Mouse (Mus musculus) midbrain, embryonic 12.5 days (tissue): ENCODE measurements around the gene Clec4a3. TPM values are rescaled to one million over a fixed set of nuclear protein-coding genes. Genes with fewer than 3 reads are reported as not detected.
"Not testable (repeated sequence)": the region's sequence is repeated elsewhere in the genome, so short reads cannot be mapped to it uniquely, and the experiment has no call there.

Experiments
- ATAC-seq: fragments of 200-750 bp; cut with Nextera tagmentation; 2 replicates; pipeline ENCODE4 v1.8.0; 2017; ENCODE audit warnings: low read depth, moderate TSS enrichment, moderate library complexity; ENCODE audit not compliant: low FRiP score
- H3K27ac ChIP-seq: fragments of 300-500 bp; sonication (generic); replicated peaks from 2 replicates; pipeline ENCODE4 v1.5.1; 2016; ENCODE audit warnings: mild to moderate bottlenecking
- H3K27me3 ChIP-seq: fragments of 300-500 bp; sonication (generic); 2 replicates; pipeline ENCODE4 v1.6.1; 2016; ENCODE audit warnings: mild to moderate bottlenecking
- H3K36me3 ChIP-seq: fragments of 300-500 bp; sonication (generic); 2 replicates; pipeline ENCODE4 v1.6.1; 2016
- H3K4me1 ChIP-seq: fragments of 300-500 bp; sonication (generic); 2 replicates; pipeline ENCODE4 v1.6.1; 2016
- H3K4me2 ChIP-seq: fragments of 300-500 bp; sonication (generic); replicated peaks from 2 replicates; pipeline ENCODE4 v1.6.1; 2016; ENCODE audit warnings: mild to moderate bottlenecking, moderate library complexity
- H3K4me3 ChIP-seq: fragments of 300-500 bp; sonication (generic); 2 replicates; pipeline ENCODE4 v1.5.1; 2016; ENCODE audit warnings: mild to moderate bottlenecking
- H3K9ac ChIP-seq: fragments of 300-500 bp; sonication (generic); replicated peaks from 2 replicates; pipeline ENCODE4 v1.6.1; 2016; ENCODE audit warnings: mild to moderate bottlenecking, moderate library complexity
- H3K9me3 ChIP-seq: fragments of 300-500 bp; sonication (generic); 2 replicates; pipeline ENCODE4 v1.6.1; 2016; ENCODE audit warnings: mild to moderate bottlenecking
- WGBS: fragments of 180-500 bp; shearing (Covaris S2); methylation state at CpG from one replicate; pipeline ENCODE4 v1.1.7; 2016; 5-methylcytosine and 5-hydroxymethylcytosine counted together
- polyA plus RNA-seq: library from polyadenylated mRNA; unstranded; fragments of >200 nt; fragmentation: Nextera tagmentation; extraction: Ambion mirVana; gene quantifications from 2 replicates; pipeline ENCODE4 v1.2.1, GENCODE M21; 2016

Clec4a3 gene
- 0.92 and 1.2 TPM in 2 replicates for polyA plus RNA-seq

- H3K9ac ChIP-seq = no peak within 1 kb of the TSS
- no peak within 1 kb of the TSS for H3K4me2 ChIP-seq
- H3K4me3 ChIP-seq = no peak within 1 kb of the TSS
- H3K9me3 ChIP-seq = no peaks in the 10 kb centered on the region
- H3K4me1 ChIP-seq = no peaks in the 10 kb centered on the region
- ATAC-seq = no peak
- no peaks in the 10 kb centered on the region for H3K36me3 ChIP-seq
- no peaks in the 10 kb centered on the region for H3K27me3 ChIP-seq
- no peak within 1 kb of the TSS for H3K27ac ChIP-seq
- whole genome bisulfite sequencing = 87% methylated on average over 8 of the region's 8 CpGs
These were observed at the start of gene Clec4a3 for GRCm38 (mm10) chr6:122952401-122952800. TSS of gene Clec4a3 (plus strand) at chr6:122952515.

DNA sequence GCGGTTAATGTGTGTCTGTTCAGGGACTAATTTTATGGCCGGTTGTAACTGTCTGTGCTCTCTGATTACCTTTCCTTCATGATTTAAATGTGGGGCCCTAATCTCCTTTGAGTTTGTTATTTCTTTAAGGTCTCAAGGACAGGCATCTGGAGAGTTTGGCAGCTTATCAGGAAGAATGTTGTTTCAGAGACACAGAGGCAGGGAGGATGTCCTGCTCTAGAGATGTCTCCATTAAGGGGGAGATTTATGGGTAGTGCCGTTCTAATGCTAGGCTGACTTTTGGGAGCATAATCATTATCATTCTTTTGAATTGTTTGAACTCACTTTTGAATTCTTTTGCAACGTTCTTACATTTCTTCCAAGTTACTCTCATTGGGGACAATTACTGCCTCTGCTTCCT lies 32.4 kb upstream of the Clec4a3 start:
- Histone ChIP-seq H3K9ac (no peak overlapping the region), H3K27me3 (no peaks in the 10 kb centered on the region), H3K36me3 (no peaks in the 10 kb centered on the region), H3K27ac (no peak overlapping the region), H3K4me1 (no peaks in the 10 kb centered on the region), H3K4me3 (no peak overlapping the region), H3K4me2 (no peak overlapping the region), H3K9me3 (no peaks in the 10 kb centered on the region)
- no peak for ATAC-seq
- WGBS = 86% methylated on average over 4 of the region's 4 CpGs

- H3K4me3 ChIP-seq = no peak within 1 kb of the TSS
- no peak within 1 kb of the TSS for H3K27ac ChIP-seq
- H3K36me3 ChIP-seq = no peaks in the 10 kb centered on the region
- no peak within 1 kb of the TSS for H3K9ac ChIP-seq
- H3K9me3 ChIP-seq = no peaks in the 10 kb centered on the region
- no peaks in the 10 kb centered on the region for H3K27me3 ChIP-seq
- WGBS = 64% methylated on average over 4 of the region's 4 CpGs
- no peaks in the 10 kb centered on the region for H3K4me1 ChIP-seq
- no peak for ATAC-seq
- H3K4me2 ChIP-seq = no peak within 1 kb of the TSS
These were observed 30.9 kb upstream of the Clec4a3 start, which contains the start of gene Clec4a1 for GRCm38 (mm10) chr6:122921451-122921850. TSS of gene Clec4a1 (plus strand) at chr6:122921848.

DNA sequence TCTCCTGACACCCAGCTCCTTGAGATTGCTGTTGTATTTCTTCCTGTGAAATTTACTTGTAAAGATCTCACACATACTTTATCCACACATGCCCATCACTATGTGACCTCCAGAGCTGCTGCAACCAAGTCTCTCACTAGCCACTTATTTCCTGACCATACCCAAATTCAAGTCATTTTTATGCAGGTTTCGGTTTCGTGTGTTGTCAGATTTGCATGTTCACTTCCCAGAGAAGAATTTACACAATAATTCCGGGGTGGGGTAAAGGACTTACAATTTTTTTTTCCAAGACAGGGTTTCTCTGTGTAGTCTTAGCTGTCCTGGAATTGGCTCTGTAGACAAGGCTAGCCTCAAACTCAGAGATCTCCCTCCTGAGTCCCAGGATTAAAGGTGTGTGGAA lies 17.5 kb upstream of the Clec4a3 start:
- Histone ChIP-seq H3K4me2 (no peak overlapping the region), H3K27me3 (no peaks in the 10 kb centered on the region), H3K9me3 (no peaks in the 10 kb centered on the region), H3K9ac (no peak overlapping the region), H3K4me3 (no peak overlapping the region), H3K4me1 (no peaks in the 10 kb centered on the region), H3K27ac (no peak overlapping the region), H3K36me3 (no peaks in the 10 kb centered on the region)
- 94% methylated on average over 3 of the region's 3 CpGs for WGBS
- ATAC-seq = no peak

DNA sequence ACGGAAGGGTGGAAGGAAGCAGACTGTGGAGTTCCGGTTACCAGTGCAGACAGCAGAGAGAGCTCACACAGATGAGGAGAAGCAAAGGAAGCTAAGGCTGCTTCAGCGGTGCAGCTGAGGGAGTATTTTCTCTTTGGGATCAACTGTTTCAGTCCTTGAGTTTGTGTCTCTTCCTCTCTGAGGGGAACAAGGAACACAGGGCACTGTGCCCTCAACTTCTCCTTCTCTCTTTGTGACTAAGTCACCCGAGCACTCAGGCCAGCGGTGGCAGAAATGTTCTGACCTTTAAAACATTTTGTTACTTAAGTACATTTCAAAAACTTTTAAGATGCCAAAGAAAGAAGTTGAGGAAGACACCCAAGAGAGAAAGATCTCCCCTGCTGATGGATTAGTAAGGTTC lies 12.7 kb upstream of the Clec4a3 start:
- H3K9ac ChIP-seq = no peak overlapping the region
- 89% methylated on average over 5 of the region's 5 CpGs for WGBS
- H3K4me3 ChIP-seq = no peak overlapping the region
- no peaks in the 10 kb centered on the region for H3K4me1 ChIP-seq
- no peaks in the 10 kb centered on the region for H3K27me3 ChIP-seq
- H3K4me2 ChIP-seq = no peak overlapping the region
- H3K27ac ChIP-seq = no peak overlapping the region
- ATAC-seq = no peak
- H3K36me3 ChIP-seq = no peaks in the 10 kb centered on the region
- no peaks in the 10 kb centered on the region for H3K9me3 ChIP-seq

- no peaks in the 10 kb centered on the region for H3K4me1 ChIP-seq
- ATAC-seq = no peak
- H3K27ac ChIP-seq = no peak overlapping the region
- H3K4me2 ChIP-seq = no peak overlapping the region
- no peaks in the 10 kb centered on the region for H3K36me3 ChIP-seq
- H3K9ac ChIP-seq = no peak overlapping the region
- no peak overlapping the region for H3K4me3 ChIP-seq
- no peaks in the 10 kb centered on the region for H3K9me3 ChIP-seq
- no peaks in the 10 kb centered on the region for H3K27me3 ChIP-seq
- WGBS = 99% methylated on average over 2 of the region's 2 CpGs
These were observed 5.6 kb upstream of the Clec4a3 start for GRCm38 (mm10) chr6:122946760-122947159.

- 80% methylated on average over 2 of the region's 2 CpGs for WGBS
- H3K36me3 ChIP-seq = no peaks in the 10 kb centered on the region
These were observed 12.2 kb downstream of the Clec4a3 start for GRCm38 (mm10) chr6:122964562-122964961.

DNA sequence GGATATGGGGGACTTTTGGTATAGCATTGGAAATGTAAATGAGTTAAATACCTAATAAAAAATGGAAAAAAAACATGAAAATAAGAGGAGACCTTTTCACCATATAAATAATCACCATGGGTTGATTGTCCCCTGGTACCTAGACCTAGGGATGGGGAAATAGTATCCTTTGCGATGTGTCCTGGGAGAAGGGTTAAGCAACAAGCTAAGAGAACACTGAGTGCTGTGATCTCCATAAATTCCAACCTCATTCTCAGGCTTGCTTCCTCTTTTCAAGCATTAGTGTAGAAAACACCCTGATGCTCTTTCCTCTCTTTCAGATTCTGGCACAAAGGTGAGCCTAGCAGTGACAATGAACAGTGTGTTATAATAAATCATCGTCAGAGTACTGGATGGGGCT lies 16.7 kb downstream of the Clec4a3 start:
- H3K4me3 ChIP-seq = no peak overlapping the region
- no peaks in the 10 kb centered on the region for H3K27me3 ChIP-seq
- H3K4me2 ChIP-seq = no peak overlapping the region
- H3K4me1 ChIP-seq = no peaks in the 10 kb centered on the region
- H3K9me3 ChIP-seq = no peaks in the 10 kb centered on the region
- H3K36me3 ChIP-seq = no peaks in the 10 kb centered on the region
- no peak overlapping the region for H3K9ac ChIP-seq
- WGBS = 87% methylated on average over 2 of the region's 2 CpGs
- no peak for ATAC-seq
- no peak overlapping the region for H3K27ac ChIP-seq

More at GRCm38 (mm10) chr6:122964562-122964961, 12.2 kb downstream of the Clec4a3 start:
- Histone ChIP-seq H3K27ac (no peak overlapping the region), H3K4me1 (no peaks in the 10 kb centered on the region), H3K4me2 (no peak overlapping the region), H3K9me3 (no peaks in the 10 kb centered on the region), H3K27me3 (no peaks in the 10 kb centered on the region), H3K4me3 (no peak overlapping the region), H3K9ac (no peak overlapping the region)
- ATAC-seq = no peak

GRCm38 (mm10) chr6:122989876-122990437 lies 37.6 kb downstream of the Clec4a3 start, which contains the start of gene Clec4a4:
TSS of gene Clec4a4 (plus strand) at chr6:122990367.
- no peak within 1 kb of the TSS for H3K27ac ChIP-seq
- no peak within 1 kb of the TSS for H3K4me2 ChIP-seq
- H3K36me3 ChIP-seq = no peaks in the 10 kb centered on the region
- H3K9me3 ChIP-seq = 0 out of 2 replicates have a peak, but pooled peaks cover 7% of the 10 kb centered on the region
- H3K9ac ChIP-seq = no peak within 1 kb of the TSS
- H3K27me3 ChIP-seq = no peaks in the 10 kb centered on the region
- WGBS = 89% methylated on average over 6 of the region's 6 CpGs
- H3K4me1 ChIP-seq = no peaks in the 10 kb centered on the region
- no peak within 1 kb of the TSS for H3K4me3 ChIP-seq
- no peak for ATAC-seq

DNA sequence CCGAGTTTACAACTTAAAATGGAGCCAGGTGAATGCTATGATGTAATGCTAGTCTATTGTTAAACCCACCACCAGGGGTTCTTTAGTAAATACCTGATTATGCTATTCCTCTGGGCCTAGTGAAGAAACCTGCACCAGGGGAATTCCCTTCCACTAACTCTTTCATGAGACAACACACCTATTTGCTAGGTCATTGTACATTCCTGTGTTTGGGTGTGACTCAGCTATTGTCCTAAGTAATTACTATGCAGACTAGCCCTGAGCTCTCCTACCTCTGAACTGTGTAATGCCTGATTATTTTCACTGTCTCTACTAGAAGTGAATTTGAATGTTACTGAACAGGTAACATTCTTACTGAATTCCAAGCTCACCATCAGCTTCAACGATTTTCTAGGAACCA lies 52.4 kb downstream of the Clec4a3 start:
- not testable (repeated sequence) for H3K36me3 ChIP-seq, H3K27ac ChIP-seq, H3K9ac ChIP-seq, H3K4me1 ChIP-seq, H3K4me3 ChIP-seq, H3K27me3 ChIP-seq, H3K4me2 ChIP-seq, H3K9me3 ChIP-seq, ATAC-seq
- 82% methylated on average over 2 of the region's 2 CpGs for WGBS

DNA sequence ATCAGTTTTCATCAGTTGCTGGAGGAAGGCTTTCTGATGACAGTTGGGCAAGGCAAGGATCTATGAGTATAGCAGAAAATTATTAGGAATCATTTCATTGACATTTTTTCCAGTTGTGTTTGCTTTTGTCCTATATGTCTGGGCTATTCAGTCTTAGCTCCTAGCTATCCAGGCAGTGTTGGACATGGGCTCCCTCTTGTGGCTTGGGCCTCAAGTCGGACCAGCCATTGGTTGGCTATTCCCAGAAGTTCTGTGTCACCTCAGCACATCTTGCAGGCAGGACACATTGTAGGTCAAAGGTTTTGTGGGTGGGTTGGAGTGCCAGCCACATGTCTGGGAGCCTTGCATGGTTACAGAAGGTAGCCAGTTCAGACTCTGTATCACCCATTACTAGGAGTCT lies 53.3 kb downstream of the Clec4a3 start:
- no peaks in the 10 kb centered on the region for H3K4me1 ChIP-seq
- no peak overlapping the region for H3K4me2 ChIP-seq
- H3K9ac ChIP-seq = no peak overlapping the region
- H3K27ac ChIP-seq = no peak overlapping the region
- no peaks in the 10 kb centered on the region for H3K36me3 ChIP-seq
- 63% methylated on average over 1 of the region's 1 CpGs for WGBS
- no peak for ATAC-seq
- no peaks in the 10 kb centered on the region for H3K27me3 ChIP-seq
- H3K9me3 ChIP-seq = no peaks in the 10 kb centered on the region
- H3K4me3 ChIP-seq = no peak overlapping the region
